Mouse (Mus musculus): ENCODE data around the gene Pdik1l.

Gene Pdik1l

DNA sequence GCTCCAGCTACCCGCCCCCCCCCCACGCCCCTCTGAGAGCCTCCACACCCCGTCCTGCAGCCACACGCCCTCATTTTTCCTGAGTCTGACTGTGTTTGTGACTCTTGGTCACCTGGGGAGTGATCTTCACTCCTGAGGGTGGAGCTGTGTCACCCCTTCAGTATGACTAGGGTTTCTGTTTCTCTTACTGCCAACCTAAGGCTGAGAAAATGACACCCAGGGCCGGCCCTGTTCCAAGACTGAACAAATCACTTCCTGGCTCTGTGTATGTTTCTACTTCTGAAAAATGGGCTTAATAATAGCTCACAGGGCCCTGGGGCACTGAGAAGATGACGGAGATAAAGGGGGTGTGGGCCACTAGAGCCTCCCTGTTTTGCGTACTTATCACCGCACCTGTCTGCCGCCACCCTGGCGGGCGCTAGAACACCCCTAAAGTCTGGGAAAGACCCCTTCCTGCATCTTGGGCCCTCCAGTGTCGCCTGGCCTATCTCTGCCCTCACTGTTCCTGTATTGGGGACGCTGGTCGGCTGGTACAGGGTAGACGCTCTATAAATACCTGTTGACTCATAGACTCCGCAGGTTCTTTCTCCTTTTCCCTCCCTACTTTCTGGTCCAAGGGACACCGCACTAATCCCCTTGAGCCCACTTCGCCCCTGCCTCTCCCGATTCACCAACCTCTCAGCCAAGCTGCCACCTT, 50.0 kb downstream of the Pdik1l start:
- no peak for DNase-seq (ENCODE audit: low read depth)

DNA sequence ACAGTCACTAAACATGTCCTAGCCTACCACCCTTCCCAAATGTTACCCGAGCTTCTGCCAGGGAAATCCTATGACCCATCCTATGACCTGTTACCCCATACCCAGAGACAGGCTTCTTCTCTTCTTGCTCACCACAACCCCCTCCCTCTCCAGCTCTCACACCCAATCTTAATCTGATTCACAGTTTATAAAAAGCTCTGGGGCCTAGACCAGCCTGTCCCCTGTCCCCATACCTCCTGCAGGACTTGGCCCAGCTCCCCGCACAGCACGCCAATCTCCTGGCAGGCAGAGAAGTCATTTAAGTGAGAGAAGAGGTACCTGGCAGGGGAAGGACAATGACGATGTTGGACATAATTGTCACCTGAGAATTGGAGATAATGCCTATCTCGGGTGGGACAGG, 52.8 kb downstream of the Pdik1l start:
- DNase-seq (ENCODE audit: low read depth): no peak

DNA sequence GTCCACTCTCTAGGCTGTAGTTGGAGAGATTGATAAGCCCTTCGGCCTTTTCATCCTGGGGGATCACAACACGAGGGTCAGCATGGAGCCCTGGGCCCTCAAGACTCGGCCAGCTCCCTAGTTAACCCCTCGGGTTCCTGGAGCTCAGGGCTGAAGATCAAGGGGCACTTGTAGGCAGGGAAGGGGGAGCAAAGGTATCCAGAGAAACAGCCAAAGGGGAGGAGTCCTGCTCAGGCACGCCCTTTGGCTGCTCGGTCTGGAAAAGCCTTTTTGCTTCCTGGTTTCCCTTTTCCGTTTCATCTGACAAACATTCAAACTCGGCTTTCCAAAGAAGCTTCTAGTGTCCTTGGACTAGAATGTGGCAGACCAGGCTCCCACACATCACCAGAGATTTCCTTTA, 57.3 kb downstream of the Pdik1l start:
- no peak for DNase-seq (ENCODE audit: low read depth)

DNA sequence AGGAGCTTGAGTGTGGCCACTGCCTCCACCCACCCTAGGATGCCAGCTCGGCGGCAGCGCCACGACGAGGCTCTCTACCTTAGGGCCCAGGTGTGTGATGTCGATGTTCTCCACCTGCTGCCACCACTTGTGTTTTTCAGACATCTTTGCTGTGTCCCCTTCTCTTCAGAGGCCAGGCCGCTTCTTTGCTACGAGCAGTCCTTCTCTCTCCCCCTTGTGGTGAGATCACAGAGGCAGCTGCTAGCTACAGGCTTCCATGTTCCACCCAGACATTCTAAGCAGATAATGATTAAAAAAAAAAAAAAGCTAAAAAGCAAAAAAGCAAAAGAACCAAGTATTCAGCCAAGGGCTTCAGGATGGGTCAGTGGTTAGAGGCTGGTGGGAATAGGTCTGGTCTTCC, 60.5 kb downstream of the Pdik1l start, which contains the start of gene Catsper4:
Gene Catsper4 (minus strand): TSS at position 190 of the 400 bp plus-strand sequence.
- DNase-seq (ENCODE audit: low read depth): no peak
